Mouse (Mus musculus) bone marrow macrophage, adult 2 months (primary cell): ENCODE data around the gene Smyd1.

Source experiments
- CTCF ChIP-seq: IDR thresholded peaks from 2 replicates; pipeline ENCODE4 v1.5.1; 2012; ENCODE audit warnings: low read depth, mild to moderate bottlenecking, low read length, moderate library complexity
- POLR2A ChIP-seq: IDR thresholded peaks from 2 replicates; pipeline ENCODE4 v1.6.1; 2012; ENCODE audit warnings: mild to moderate bottlenecking, low read depth, low read length, borderline replicate concordance

DNA sequence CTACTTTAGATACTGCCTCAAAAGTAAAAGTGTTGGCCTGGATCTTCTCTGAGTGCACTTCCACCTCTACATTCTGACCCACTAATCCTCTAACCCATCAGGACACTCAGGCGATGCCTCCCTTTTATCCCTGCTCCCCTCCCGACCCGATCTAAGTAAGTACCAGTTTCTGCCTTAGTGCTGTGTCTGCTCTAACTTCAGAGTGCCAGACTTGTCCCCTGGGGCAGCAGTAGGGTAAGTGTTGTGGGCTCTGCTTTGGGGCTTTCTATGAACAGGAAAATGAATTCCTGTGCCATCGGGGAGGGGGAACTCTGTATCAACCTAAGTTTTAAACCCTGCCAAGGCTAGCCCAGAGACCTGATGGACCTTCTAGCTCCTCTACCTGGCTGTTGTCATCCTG lies 38.2 kb upstream of the Smyd1 start:
- TF ChIP-seq CTCF (no peak), POLR2A (no peak)
